Mouse (Mus musculus) embryonic fibroblast, embryonic 13.5 days (primary cell): ENCODE measurements around the gene Col4a4. TPM values are rescaled to one million over a fixed set of nuclear protein-coding genes. Genes with fewer than 3 reads are reported as not detected.

Experiments used
- H3K27ac ChIP-seq: 2 replicates; pipeline ENCODE4 v1.5.1; 2012; ENCODE audit warnings: low read length, control low read depth, inconsistent platforms; ENCODE audit not compliant: insufficient read depth
- H3K4me1 ChIP-seq: 2 replicates; pipeline ENCODE4 v1.6.1; 2011; ENCODE audit warnings: low read length; ENCODE audit not compliant: control insufficient read depth, insufficient read depth
- H3K4me3 ChIP-seq: 2 replicates; pipeline ENCODE4 v1.5.1; 2011; ENCODE audit warnings: mild to moderate bottlenecking, control low read depth, low read length; ENCODE audit not compliant: insufficient read depth
- CTCF ChIP-seq: IDR thresholded peaks from 2 replicates; pipeline ENCODE4 v1.5.1; 2011; ENCODE audit warnings: mild to moderate bottlenecking, control low read depth, low read length, moderate library complexity, borderline replicate concordance; ENCODE audit not compliant: insufficient read depth
- POLR2A ChIP-seq: IDR thresholded peaks from 2 replicates; pipeline ENCODE4 v1.6.1; 2011; ENCODE audit warnings: low read depth, mild to moderate bottlenecking, control low read depth, low read length, moderate library complexity
- polyA plus RNA-seq: library from polyadenylated mRNA; stranded (reverse); fragments of >200 nt; gene quantifications from 2 replicates; pipeline ENCODE4 v1.2.4, GENCODE M21; 2011; ENCODE audit warnings: low read depth; ENCODE audit not compliant: missing spikeins, insufficient read length

Col4a4 gene
- polyA plus RNA-seq, 1 experiment, result 0.09 TPM

DNA sequence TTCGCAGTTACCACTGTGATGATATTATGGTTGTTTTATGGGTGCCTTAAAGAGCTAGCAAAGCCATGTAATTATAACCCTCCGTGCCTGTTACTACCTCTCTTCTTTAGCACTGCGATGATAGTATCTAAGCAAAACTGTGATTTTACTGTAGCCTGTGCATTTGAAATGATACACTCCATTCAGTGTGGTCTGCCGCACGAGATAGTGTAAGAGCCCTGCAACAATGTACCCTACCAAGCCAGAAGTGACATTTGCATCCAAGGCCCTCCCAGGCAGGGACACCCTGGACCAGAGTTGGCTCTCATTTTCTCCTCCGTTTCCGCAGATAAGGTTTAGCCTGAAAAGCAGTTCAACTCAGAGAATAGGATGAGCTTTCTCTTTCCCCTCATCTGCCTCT lies 668 bp downstream of the Col4a4 start:
- Histone ChIP-seq H3K4me1 (no peaks in the 10 kb centered on the region), H3K4me3 (no peak overlapping the region), H3K27ac (no peak overlapping the region)
- no peak for TF ChIP-seq POLR2A
- no peak for TF ChIP-seq CTCF

GRCm38 (mm10) chr1:82578320-82578719 lies 8.3 kb downstream of the Col4a4 start:
- H3K27ac ChIP-seq, result no peak overlapping the region
- no peak overlapping the region for H3K4me3 ChIP-seq
- no peak for TF ChIP-seq POLR2A
- no peak for TF ChIP-seq CTCF
- no peaks in the 10 kb centered on the region for H3K4me1 ChIP-seq

DNA sequence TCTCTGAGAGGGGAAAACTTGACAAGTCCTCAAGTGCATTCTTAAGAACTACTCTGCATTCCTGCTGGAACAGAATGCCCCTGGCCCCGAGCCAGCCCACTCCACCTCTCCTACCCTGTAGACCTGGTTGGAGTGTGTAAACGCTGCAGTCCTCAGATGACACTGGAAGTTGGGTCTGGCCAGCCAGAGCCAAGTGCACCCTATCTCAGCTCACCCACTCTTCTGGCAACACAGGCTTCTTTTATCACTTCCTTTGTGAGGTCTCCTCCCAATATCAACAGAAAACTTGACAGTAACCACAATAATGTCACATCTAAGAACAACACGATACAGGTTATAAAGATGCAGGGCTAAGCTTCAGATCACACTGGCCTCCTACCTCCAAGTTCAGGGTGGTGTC lies 8.7 kb downstream of the Col4a4 start:
- Histone ChIP-seq H3K4me3 (no peak overlapping the region), H3K4me1 (no peaks in the 10 kb centered on the region), H3K27ac (no peak overlapping the region)
- TF ChIP-seq POLR2A, result no peak
- no peak for TF ChIP-seq CTCF

GRCm38 (mm10) chr1:82577339-82577738 lies 9.3 kb downstream of the Col4a4 start:
- Histone ChIP-seq H3K27ac (no peak overlapping the region), H3K4me3 (no peak overlapping the region), H3K4me1 (no peaks in the 10 kb centered on the region)
- no peak for TF ChIP-seq POLR2A
- TF ChIP-seq CTCF, result no peak

DNA sequence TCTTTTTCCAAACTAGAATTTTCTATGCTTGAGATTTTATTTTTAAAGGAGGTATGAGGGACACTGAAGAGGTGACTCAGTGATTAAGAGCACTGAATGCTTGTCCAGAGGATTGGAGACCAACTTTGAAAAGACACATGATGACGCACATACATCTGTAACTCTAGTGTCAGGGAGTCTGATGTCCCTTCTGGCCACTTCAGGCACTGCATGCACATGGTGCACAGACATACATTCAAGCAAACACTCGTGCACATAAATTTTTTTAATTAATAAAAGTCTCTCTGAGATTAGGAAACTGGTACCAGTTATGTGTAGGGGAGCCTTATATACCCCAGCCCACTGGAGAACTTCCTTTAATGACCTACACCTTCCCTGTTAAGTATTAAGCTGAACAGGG lies 10.5 kb downstream of the Col4a4 start:
- TF ChIP-seq CTCF, result no peak
- TF ChIP-seq POLR2A, result no peak
- Histone ChIP-seq H3K4me1 (no peaks in the 10 kb centered on the region), H3K27ac (no peak overlapping the region), H3K4me3 (no peak overlapping the region)

- H3K4me3 ChIP-seq, result no peak overlapping the region
Measured at GRCm38 (mm10) chr1:82575681-82576080, 11.0 kb downstream of the Col4a4 start.

GRCm38 (mm10) chr1:82571758-82572157 lies 14.9 kb downstream of the Col4a4 start:
- no peak overlapping the region for H3K4me3 ChIP-seq
- H3K4me1 ChIP-seq, result no peaks in the 10 kb centered on the region
- no peak overlapping the region for H3K27ac ChIP-seq
- TF ChIP-seq CTCF, result no peak
- TF ChIP-seq POLR2A, result no peak

More at GRCm38 (mm10) chr1:82575681-82576080, 11.0 kb downstream of the Col4a4 start:
- Histone ChIP-seq H3K4me1 (no peaks in the 10 kb centered on the region), H3K27ac (no peak overlapping the region)
- TF ChIP-seq CTCF (no peak), POLR2A (no peak)

- H3K4me3 ChIP-seq, result no peak overlapping the region
- TF ChIP-seq POLR2A (no peak), CTCF (no peak)
- no peak overlapping the region for H3K27ac ChIP-seq
- H3K4me1 ChIP-seq, result no peaks in the 10 kb centered on the region
Measured at GRCm38 (mm10) chr1:82569405-82569804, 17.2 kb downstream of the Col4a4 start.

GRCm38 (mm10) chr1:82560223-82560622 lies 26.4 kb downstream of the Col4a4 start:
- Histone ChIP-seq H3K27ac (no peak overlapping the region), H3K4me3 (no peak overlapping the region), H3K4me1 (no peaks in the 10 kb centered on the region)
- TF ChIP-seq CTCF (no peak), POLR2A (no peak)

GRCm38 (mm10) chr1:82554889-82555288 lies 31.8 kb downstream of the Col4a4 start:
- no peak for TF ChIP-seq POLR2A
- no peak for TF ChIP-seq CTCF

GRCm38 (mm10) chr1:82554443-82554850 lies 32.2 kb downstream of the Col4a4 start:
- TF ChIP-seq POLR2A (no peak), CTCF (no peak)
- no peaks in the 10 kb centered on the region for H3K4me1 ChIP-seq
- H3K27ac ChIP-seq, result no peak overlapping the region
- no peak overlapping the region for H3K4me3 ChIP-seq

More at GRCm38 (mm10) chr1:82554889-82555288, 31.8 kb downstream of the Col4a4 start:
- Histone ChIP-seq H3K4me3 (no peak overlapping the region), H3K4me1 (no peaks in the 10 kb centered on the region), H3K27ac (no peak overlapping the region)
